Mouse (Mus musculus) sigmoid colon, adult 10 weeks (tissue): ENCODE results near the gene Dnajc5g. TPM values are rescaled to one million over a fixed set of nuclear protein-coding genes. Genes with fewer than 3 reads are reported as not detected.

Experiments used
- polyA plus RNA-seq: library from polyadenylated mRNA; stranded (reverse); fragments of 350-450 nt; fragmentation: Illumina TruSeq; extraction: RNeasy Lipid Tissue Mini Kit (QIAGEN cat#74804); gene quantifications from one replicate; pipeline ENCODE4 v1.2.3, GENCODE M21; 2014; ENCODE audit warnings: low read depth, low replicate concordance

Dnajc5g gene
- not detected for polyA plus RNA-seq

DNA sequence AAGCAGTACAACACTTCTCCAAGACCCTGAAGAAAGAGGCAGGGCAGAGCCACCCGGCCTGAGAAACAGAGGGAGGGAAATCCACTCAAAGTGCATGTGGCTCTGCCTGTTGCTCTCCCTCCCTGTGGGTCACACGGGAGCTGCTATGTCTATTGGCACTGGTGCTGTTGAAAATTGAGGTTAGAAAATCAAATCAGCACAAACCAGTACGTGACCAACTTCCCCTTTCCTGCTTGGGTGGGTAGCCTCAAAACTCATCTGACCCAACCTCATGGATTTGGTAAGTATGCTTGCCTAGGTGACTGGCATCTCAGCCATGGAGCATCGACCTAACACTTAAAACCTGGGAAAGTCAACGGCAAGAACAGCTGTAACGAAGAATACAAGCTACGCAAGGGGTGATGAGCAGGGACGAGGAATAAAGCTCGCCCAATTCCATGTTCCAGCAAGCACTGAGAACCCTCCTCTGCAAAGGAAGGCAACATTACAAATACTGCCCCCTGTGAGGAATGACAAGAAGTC lies at the start of gene Dnajc5g:
Gene Dnajc5g, plus strand, starts transcription at position 472 of the 522 bp plus-strand sequence.

DNA sequence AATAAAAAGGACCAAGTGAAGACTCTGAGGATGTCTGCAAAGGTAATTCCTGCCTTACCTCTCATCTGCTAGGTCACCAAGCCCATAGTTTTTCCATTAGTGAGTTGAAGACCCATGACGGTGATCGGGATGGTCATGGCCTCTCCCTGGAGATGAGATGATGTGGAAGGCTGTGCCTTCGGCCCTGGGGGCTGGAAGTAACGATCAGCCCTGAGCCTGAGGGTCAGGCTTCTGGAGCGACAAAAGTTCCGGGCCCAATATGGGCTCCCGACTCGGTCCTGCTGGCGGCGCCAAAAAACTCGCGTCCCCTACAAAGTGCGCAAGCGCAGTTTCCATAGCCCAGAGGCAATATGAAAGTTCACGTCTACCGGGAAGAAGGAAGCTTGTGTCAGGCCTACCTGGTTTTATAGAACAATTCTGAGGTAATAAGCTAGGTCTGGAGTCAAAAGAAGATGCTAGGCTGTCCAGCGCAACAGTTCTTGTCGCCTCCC lies 2.0 kb downstream of the Dnajc5g start, which contains the start of gene Slc30a3:
Gene Slc30a3, minus strand, starts transcription at position 238 of the 491 bp plus-strand sequence.

DNA sequence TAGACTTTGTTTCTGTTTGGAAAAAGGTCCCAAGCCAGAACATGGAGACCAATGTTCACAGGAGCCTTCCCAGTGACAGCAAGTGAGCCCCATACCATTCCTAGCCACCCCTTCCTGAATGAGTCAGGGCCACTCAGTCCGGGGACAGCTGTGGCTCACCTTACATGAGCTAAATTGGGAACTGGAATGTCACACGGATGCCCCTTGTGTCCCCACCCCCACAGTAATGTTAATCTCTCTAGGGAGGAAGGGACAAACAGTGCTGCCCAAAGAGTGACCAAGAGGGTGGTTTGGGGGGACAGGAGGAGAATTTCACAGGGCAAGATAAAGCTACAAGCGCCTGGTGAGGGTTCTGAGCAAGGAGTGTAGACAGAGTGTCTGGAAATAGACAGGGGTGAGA lies 10.3 kb downstream of the Dnajc5g start, which contains the start of gene Trim54:
Gene Trim54, plus strand, starts transcription at position 359 of the 400 bp plus-strand sequence.

DNA sequence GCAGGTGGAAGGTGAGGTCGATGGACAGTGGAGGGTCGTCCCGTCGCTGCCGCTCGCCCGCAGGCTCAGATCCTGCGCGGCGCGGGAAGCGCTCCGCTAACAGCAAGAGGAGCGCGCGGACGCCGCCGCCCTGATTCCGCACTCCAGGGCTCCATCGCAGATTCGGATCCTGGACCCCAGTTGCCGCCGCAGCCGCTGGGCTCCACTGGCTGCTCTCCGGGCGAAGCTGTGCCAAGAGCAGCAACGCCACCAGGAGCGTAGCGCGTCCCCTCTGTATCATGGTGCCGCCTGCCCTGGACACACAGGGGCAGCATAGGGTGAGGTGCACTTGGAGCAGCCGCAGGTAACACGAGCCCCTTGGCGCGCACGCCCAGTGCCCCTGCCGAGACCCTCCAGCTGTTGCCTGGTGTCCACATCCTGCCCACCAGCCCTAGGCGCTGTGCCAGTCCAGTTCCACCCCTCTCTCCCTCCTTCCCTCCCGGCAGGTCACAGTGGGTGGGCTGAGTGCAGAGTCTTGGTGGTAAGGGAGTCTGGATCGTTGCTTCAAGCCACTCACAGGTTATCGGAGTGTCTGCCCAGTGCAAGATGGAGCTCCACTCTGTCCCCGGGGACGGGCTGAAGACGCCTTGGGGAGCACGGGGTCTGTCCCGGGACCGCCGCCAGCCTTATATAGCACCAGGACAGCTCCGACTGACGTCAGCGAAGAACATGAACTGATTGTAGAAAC lies 32.3 kb downstream of the Dnajc5g start, which contains the start of gene Ucn:
Gene Ucn, minus strand, starts transcription at position 589 of the 727 bp plus-strand sequence.

DNA sequence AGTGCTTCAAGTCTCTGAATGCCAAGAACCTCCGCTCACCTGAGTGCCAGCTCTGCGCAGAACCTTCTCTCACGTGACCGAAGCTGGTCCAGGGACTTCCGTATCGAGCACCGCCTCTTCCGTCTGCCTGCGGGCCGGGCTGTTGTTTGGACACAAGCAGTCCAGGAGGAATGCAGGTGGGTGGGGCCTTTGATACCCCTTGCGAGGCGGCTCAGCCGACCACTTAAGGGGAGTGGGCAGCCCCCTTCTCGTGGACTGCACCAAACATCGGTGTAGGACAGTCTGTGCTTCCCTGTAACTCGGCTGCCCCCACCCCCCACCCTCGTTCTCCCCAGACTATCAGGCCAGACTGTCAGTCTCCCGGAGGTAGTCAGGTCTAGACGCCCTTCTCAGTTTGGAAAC lies 48.1 kb downstream of the Dnajc5g start, which contains the start of gene Mpv17:
Gene Mpv17, minus strand, starts transcription at position 100 of the 402 bp plus-strand sequence.

Other genes with a start within 250 kb of the Dnajc5g start
- gene Tmem214, start 238.3 kb upstream of the Dnajc5g start, polyA plus RNA-seq = 16.6 TPM
- gene Agbl5, start 217.6 kb upstream of the Dnajc5g start, polyA plus RNA-seq = 4.6 TPM
- gene Ost4, start 198.5 kb upstream of the Dnajc5g start, polyA plus RNA-seq = 244 TPM
- 0.22 TPM for gene Emilin1, start 192.9 kb upstream of the Dnajc5g start, polyA plus RNA-seq
- gene Khk, start 184.9 kb upstream of the Dnajc5g start, polyA plus RNA-seq = not detected
- gene Cgref1, start 160.7 kb upstream of the Dnajc5g start, polyA plus RNA-seq = 7.3 TPM
- gene Preb, start 145.9 kb upstream of the Dnajc5g start, polyA plus RNA-seq = 28.8 TPM
- 1.1 TPM for gene Tcf23, start 137.6 kb upstream of the Dnajc5g start, polyA plus RNA-seq
- gene Atraid, start 58.0 kb upstream of the Dnajc5g start, polyA plus RNA-seq = 79.4 TPM
- gene Slc5a6, start 57.4 kb upstream of the Dnajc5g start, polyA plus RNA-seq = 6.1 TPM
- 0.85 TPM for gene Cad, start 51.5 kb upstream of the Dnajc5g start, polyA plus RNA-seq
- gene Slc30a3, start 2.0 kb downstream of the Dnajc5g start, polyA plus RNA-seq = not detected
- gene Trim54, start 10.4 kb downstream of the Dnajc5g start, polyA plus RNA-seq = not detected
- gene Ucn, start 32.5 kb downstream of the Dnajc5g start, polyA plus RNA-seq = not detected
- 24.2 TPM for gene Mpv17, start 48.0 kb downstream of the Dnajc5g start, polyA plus RNA-seq
- gene Gm29609, start 73.6 kb downstream of the Dnajc5g start, polyA plus RNA-seq = 0.66 TPM
- 64.0 TPM for gene Gtf3c2, start 73.9 kb downstream of the Dnajc5g start, polyA plus RNA-seq
- gene Snx17, start 86.9 kb downstream of the Dnajc5g start, polyA plus RNA-seq = 38.8 TPM
- 1.8 TPM for gene Eif2b4, start 87.1 kb downstream of the Dnajc5g start, polyA plus RNA-seq
- 1.6 TPM for gene Zfp513, start 96.0 kb downstream of the Dnajc5g start, polyA plus RNA-seq
- 19.8 TPM for gene Ppm1g, start 114.4 kb downstream of the Dnajc5g start, polyA plus RNA-seq
- gene Nrbp1, start 134.6 kb downstream of the Dnajc5g start, polyA plus RNA-seq = 109 TPM
- gene Gm9970, start 134.9 kb downstream of the Dnajc5g start, polyA plus RNA-seq = not detected
- gene Krtcap3, start 145.4 kb downstream of the Dnajc5g start, polyA plus RNA-seq = 7.3 TPM
- gene Ift172, start 184.8 kb downstream of the Dnajc5g start, polyA plus RNA-seq = 11.8 TPM
- gene Fndc4, start 189.8 kb downstream of the Dnajc5g start, polyA plus RNA-seq = 1.7 TPM
- not detected for gene Gckr, start 191.2 kb downstream of the Dnajc5g start, polyA plus RNA-seq